Mouse (Mus musculus) NIH3T3 (cell line): ENCODE measurements around the gene Armc9.

Source experiments
- DNase-seq: peaks from one replicate; pipeline ENCODE4 v3.0.0-alpha.2; 2012; ENCODE audit warnings: low read depth

Gene Armc9

DNA sequence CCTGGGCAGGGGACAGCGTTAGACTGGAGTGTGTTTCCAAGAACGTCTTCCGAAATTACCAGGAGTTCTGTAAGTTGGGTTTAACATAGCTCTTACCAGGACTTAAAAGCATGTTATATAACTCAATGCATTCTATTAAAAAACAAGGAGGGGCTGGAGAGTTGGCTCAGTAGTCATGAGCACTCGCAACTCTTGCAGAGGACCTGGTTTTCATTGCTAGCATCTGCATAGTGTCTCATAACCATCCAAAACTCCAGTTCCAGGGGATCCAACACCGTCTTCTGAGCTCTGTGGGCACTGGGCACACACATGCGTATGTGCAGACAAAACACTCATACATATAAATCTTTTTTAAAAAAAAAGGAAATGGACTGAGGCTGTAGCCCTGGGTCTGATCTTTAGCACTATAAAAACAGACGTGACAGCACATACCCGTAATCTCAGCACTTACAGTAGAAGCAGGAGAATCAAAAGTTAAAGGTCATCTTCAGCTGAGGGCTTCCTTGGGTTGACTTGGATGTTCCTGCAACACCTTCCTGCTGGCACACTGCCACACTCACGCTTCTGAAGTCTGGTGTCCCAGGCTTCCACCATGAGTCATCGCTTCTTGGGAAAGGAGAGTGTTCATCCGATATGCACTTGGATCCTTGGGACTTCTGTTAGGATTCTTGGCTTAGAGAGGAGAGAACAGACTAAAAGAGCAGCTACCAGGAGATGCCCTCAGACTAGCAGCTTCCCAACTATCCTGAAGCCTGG lies 127.4 kb downstream of the Armc9 start:
- peak; percentile 59 for DNase-seq

DNA sequence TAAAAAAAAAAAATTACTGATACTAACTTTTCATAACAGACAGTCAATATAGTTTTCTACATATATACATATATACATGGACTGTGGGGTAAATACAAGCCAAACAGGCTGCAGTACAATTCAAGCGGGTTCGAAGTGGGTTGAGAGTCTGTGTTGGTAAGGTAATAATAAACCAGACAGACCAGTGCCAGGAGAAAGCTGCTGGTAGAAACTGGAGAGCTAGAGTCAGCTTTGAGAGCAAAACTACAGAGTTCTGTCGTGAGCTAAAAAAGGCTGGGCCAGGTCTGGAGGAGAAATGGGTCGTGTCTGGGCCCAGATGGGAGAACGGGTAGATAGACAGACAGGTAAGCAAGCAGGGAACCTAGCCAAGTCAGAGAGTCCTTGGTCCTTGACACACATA lies 129.5 kb downstream of the Armc9 start:
- DNase-seq: no peak

DNA sequence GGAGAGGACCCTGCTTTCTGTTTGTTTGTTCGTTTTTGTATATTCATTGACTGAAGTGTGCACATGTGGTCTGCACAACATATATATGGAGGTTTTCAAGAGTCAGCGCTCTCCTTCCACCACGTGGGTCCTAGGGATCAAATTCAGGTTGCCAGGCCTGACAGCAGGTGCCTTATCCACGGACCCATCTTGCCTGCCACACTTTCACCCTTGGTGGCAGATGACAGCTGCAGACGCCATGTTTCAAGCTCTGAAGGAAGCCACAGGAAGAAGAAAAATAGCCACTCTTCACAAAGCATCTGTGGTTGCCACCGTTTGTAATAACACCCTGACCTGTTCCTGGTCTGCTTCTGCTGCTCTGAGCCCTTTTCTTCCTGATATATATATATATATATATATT lies 130.7 kb downstream of the Armc9 start:
- DNase-seq: no peak

DNA sequence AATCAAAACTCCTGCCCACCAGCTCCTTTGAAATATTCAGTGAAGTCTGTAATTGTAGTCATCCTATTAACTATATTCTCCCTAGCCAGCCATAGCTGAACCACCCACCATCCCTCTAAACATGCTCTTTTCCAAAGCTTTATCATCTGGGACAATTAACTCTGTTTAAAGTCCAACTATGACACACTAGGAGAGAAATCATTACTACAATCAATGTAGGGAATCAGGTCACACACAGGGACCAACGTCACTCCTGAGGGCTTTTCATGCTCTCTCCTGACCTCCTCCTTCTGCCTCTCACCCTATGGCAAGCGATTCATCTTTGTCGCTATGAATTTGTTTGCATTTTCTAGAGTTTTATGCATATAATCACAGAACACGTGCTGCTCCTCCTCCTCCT lies 132.9 kb downstream of the Armc9 start:
- no peak for DNase-seq

DNA sequence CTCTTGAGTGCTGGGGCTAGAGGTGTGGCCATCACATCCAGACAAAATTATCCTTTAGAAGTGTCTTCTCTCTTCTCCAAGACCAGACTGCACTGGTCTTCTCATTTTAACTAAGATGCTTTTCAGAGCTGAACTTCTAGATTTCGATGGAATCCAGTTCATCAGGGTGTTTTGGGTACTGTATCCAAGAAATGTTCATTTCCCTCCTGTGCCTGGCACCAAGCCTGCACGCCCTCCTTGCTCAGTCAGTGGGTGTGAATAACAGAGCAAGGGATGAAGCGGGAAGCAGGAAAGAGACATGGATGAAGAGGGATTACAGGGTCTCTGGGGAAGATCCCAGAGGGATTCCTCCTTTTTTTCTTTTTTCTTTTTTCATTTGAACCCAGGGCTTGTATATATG lies 135.9 kb downstream of the Armc9 start:
- DNase-seq: peak; percentile 53

DNA sequence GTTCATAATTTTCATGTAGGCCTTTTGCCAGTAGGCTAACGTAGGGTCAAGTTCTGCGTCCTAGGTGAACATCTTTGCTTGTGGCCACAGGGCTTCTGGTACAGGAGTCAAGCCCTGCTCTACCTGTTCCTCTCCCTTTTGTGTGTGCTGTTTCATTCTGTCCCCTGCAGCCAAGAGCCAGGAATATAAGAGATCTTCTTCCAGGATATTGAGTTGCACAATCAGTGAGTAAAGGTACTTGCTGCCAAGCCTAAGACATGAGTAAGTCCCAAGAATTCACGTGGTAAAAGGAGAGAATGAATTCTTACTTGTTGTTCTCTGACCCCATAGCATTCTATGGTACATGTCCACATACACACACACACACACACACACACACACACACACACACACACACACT lies 138.5 kb downstream of the Armc9 start:
- peak; percentile 79 for DNase-seq

DNA sequence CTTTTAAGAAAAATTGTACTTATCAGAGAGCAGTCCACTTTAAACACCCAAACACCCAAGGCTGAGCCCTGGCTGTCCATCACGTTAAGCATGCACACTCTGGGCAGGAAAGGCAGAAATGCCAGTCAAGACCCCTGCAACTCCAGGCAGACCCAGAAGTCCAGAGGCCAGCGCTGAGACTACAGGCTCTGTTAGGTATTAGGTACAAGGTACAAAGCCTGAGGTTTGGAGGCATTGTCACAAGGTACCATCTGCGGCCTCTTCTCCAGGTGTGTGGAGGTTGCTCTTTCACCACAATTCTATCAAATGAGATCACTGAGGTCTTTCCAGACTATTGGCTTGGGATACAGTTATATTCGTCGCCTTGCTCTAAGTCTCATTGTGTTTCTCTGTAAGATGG lies 139.3 kb downstream of the Armc9 start:
- DNase-seq: no peak

DNA sequence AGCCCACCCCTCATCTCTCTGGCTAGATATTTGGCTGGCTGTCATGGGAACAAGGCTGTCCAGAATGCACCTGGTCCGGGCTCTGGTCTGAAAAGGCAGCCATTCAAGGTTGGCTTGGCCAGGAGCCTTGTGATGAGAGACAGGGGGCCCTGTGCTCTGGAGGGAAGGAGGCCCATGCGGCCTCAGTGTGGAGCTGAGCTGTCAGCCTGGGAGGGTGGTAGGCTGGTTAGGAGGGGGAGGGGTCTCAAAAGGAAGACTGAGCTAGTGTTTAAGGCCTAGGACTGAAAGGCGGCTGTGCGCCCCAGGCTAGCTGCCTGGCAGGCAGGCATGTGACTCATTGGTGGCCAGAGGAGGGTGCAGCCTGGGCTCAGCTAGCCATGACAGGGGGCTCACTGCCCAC lies 139.9 kb downstream of the Armc9 start:
- DNase-seq: peak; percentile 38

DNA sequence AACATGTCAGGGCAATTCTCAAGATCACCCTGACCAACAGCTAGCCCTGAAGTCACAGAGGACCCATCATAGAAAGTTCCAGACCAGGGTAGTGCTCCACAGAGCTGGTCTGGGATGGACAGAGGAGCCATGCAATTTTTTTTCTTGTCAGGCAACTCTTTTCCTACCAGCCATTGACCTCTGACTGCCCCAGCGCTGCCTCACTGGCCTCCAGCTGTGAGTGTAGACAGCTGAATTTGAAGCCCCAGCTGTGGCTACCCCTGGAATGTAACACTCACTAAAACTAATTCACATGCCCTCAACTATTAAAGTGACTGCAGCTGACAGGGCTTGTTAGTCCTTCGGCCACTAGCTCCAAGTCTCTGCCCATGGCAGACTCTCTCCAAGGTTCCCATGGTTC lies 145.5 kb downstream of the Armc9 start:
- DNase-seq: peak; percentile 49

DNA sequence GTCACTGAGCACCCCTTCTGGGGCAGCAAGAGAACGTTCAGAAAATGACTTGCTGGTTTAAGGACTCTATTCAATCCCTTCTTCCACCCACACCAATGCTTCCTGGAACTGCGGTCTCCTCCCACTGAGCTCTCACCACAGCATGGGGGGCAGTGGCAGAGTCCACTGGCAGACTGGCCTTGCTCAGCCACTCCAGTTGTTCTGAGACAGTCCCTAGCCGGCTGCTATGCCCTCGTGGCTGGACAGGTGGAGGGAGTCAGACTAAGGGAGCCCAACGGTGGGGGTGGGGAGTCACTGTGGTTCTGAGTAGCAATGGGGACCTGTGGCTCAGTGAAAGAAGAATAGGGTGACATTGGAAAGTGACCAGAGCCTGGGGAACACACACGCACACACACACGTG lies 146.2 kb downstream of the Armc9 start:
- DNase-seq: no peak

DNA sequence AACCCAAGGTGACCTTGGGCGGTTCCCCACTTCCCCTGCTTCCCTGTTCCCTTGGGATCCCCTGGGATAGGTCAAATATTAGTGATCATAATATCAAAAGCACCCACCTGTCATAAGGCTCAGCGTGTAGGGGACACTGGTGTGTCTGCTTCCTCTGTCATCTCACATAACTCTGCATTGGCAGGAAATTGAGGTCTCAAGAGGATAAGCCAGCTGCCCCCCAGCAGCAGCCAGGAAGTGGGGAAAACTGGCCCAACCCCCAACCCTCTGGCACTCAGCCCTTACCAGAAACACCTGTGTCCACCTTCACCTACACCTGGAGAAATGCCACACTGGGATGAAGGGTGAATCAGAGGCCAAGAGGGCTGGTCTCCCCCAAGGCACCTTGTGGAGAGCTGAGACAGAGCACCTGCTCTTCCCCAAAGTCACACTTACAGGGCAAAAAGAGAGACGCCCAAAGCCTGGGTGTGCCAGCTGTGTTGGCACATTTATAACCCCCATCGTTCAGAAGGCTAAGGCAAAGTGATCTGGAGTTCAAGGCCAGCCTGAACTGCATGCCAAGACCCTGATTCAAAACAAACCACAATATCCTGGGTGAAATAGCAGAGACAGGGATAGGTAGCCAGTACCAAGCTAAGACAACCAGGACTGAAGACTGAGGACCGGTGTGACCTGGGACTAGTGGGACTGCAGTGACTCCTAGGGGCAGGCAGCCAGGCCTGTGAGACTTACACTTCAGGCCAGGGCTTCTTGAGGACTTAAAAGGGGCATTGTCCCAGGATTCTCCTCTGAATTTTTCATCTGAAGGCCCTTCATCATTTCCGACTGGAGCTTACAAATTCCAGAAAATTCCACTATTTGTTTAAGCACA lies 146.9 kb downstream of the Armc9 start:
- peak; percentile 53 for DNase-seq

DNA sequence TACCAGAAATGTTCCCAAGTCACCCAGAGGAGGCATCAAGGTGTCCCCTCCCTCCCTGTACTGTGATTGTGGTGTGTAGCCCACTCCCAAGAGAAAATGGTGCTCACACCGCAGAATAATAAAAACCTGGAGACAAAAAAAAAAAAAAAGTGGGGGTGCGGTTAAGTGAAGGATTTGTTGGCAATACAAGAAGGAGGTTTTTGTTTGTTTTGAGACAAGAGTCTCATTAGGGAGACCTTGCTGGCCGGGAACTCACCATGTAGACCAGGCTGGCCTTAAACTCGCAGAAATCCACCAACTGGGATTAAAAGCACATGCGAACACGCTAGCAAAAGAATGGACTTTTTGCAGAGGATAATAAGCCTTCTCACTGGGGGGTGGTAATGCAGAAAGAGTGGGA lies 148.0 kb downstream of the Armc9 start, which contains the start of gene B3gnt7:
TSS of gene B3gnt7 (plus strand) at position 301 of the 400 bp plus-strand sequence.
- no peak for DNase-seq

DNA sequence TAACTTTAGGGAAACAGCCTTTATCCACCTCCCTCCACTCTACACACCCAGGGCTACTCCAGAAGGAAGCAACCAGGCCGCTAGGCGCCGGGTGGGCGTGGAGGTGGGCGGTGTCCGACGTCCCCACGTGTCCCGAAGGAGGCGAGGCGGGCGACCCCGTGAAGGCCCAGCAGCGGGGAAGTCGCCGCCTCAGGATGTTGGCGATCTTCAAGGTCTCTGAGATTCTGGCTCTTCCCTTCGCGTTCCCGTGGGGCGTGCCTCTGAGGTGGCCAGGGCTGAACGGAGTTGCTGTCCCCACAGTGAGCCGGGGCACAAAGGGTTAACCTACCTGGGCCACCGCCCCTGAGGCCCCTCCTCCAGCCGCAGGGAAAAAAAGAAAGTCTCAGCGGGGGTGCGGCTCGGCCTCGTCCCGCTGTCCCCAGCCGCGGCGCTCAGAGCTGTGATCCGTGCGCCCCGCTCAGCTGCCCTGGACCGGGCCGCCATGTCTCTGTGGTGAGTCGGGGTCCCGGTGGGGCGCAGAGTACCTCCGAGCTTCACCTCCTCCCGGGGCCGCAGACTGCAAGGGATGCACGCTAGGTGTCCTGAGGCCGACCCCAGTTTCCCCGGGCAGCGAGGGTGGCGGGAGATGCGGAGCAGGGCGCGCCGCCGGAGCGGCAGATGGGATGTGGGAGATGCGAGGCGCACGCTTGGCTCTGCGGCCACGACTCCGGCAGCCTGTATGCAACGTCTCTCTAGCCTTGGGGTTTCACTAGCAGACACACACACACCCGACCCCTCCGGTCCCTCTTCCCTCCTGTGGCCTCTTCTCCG lies 148.7 kb downstream of the Armc9 start:
- no peak for DNase-seq

DNA sequence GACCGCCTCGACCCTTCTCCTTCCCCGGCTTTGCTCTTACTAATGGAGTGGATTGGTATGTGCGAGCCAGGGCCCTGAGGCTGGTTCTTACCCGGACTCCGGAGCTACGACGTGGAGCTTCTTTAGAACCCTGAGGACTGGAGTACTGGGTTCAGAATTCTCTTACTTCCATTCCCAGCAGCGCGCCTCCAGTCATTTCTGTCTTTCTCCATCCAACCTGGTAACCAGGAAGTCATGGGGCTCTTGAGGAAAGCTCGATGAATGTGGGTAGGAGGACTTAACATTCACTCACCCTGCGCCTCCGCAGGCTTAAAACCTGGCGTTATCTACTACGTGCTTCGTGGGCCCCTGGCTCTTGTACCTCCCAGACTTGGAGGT lies 149.3 kb downstream of the Armc9 start:
- no peak for DNase-seq

DNA sequence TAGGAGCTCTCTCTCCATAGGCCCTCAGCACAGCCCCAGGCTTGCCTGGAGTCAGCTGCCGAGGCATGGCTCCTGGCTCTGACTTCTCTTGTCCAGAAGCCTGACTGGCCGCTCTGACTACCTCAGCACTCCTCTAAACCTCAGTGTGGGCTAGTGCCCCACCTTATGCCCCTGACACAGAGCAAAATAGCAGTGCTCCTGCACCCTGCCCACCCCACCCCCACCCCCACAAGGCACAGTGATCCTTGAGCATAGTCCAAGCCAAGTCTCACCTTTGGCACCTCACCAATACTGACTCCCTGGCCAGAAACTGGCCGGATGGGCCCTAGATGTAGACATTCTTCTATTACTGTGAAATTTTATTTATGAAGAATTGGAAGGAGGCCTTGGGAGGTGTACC lies 152.1 kb downstream of the Armc9 start:
- no peak for DNase-seq

DNA sequence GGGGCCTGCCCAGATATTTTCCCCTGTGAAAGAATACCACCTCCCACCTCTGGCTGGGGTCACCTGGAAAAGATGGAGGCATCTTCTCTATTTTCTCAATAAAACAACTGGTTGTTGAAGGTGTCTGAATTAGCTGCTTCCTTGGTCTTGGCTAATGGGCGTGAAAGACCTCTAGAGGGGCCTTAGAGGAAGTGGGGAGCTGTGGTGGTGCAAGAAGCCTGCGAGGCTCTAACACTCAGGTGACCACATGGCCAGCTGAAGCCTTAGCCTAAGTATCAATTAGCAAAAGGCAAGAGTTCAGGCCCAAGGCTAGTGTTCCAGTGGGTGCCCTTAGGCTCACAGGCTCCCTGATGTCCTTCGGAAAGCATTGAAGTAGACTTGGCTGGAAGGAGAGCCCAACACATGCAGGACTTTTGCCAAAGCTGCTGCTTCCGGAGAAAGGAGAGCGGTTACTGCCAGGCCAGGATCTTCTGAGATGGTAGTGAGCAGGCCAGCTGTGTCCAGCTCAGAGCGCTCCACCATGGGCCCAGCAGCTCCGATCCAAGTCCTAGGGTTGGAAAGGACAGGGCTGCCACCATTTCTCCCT lies 152.7 kb downstream of the Armc9 start:
- DNase-seq: no peak

DNA sequence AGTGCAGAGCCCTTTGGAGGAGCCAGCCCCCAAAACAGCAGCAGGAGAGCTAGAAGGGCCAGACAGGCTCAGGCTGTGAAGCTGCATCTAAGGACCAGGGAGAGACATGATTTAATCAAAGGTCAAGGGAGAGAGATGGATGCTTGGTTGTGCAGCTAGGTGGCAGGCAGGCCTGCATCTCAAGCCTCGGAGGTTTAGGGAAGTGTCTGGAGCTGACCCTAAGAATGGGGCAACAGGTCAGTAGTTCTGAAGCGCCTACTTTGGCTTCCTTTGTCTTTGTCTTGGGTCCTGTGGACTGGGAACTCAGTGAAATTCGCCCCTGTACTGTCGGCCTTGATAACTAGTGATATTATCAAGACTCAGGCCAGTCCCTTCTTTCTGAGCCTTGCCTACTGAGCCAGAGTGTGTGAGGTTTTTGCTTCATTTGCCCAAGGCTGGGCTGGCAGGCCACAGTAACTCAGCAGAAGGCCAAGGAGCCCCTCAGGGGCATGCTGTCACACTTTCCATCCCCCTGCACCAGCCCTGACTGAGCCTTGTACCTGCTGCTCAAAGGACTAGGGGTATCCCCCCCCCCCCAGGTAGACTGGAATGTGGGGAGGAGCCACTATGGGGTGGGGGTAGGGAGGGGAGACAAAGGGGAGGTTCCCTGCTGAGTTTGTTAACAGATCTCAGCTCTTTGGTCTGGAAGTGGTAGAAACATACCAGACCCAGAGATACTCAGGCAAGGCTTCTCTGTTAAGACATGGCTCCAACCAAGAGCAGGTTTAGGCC lies 153.5 kb downstream of the Armc9 start:
- no peak for DNase-seq

DNA sequence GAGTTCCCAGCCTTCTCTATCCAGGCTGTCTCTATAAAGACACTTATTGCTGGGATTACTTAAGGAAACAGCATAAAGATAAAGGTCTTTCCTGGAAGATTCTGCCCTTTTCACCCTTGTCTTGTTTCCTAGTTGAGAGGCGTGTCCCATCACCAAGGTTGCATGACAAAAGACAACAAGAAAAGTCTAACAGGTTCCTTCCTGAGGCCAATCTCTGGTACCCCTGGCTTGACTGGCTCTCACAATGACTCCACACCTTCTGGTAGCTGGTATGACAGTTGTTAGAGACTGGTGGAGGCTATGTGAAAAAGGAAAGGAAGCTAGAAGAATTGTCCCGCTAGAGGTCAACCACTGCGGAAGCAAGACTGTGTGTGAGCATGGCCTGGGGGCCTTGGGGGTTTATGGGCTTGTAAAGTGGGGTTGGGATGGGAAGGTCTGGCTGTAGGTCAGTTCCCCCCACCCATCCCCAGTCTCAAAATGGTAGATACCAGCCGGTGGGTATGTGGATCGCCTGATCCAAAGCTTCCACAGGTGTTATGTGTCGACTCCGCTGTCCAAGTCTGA lies 154.8 kb downstream of the Armc9 start:
- DNase-seq: no peak

DNA sequence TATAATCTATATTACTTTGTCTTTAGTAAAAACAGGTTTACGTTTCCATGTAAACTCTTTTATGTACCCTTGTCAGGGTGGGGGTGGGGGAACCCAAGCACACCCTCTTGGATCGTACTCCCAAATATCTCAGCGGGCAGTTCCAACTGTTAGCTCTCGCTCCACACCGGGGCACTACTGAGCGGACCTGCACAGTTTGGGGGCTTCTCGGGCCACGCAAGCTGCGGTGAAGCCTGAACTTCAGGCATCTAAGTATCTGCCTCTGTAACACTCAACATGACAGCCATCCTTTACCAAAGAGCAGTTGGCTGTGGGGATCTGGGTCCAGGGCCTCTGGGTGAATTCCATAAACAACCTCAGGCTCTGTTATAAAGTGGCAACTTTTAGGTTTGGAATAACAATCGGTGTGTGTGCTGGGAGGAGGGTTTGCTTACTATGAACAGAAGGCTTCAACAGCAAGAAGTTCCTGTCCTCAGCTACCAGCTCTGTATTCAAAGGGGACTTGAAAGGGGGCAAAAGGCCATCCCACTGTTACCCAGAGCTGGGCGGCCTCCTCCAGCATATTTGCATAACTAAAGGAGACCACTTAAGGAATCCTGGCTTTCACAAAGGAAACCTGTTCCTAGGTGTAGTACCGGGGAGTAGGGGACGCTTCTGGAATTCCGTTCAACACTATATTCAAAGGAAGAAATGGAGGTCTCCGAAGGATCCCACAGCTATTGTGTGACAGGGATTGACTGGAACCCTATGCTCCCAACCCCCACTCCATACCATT lies 156.1 kb downstream of the Armc9 start:
- no peak for DNase-seq

DNA sequence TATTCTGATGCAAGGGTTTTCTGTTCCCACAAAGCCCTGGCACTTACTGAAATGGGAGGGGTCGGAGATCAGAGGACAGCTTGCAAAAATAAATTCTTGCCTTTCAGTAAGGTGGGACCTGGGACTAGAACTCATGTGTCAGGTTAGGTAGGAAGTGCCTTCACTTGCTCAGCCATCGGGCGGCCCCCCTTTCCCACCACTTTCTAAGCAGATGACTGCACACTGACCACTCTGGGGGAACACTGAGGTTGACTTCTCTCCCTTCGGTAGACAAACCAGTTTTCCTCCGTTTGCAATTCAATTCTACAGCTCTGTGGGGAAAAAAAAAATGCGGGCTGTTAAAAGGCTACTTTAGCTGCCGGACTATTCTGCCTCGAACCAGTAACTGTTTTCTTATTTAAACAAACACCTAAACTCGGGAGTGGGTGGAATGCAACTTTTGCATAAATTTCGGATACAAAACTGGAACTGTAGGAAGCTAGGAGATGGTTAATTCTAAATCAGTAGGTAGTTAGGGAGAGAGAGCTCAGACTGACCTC lies 157.0 kb downstream of the Armc9 start:
- DNase-seq: no peak
